Mouse (Mus musculus): Measurements from ENCODE around the gene Nif3l1.

GRCm38 (mm10) chr1:58444691-58445090 lies 260 bp upstream of the Nif3l1 start:
- TF ChIP-seq GATA1 (IDR thresholded peaks at IDR 0.05; ENCODE audit: low read length), result no peak
- TF ChIP-seq TAL1 (IDR thresholded peaks at IDR 0.05; ENCODE audit: low read length), result no peak
